Mouse (Mus musculus) E14TG2a.4 (cell line): ENCODE results near the gene C1qtnf7.

ENCODE experiments used
- H3K27me3 ChIP-seq: 2 replicates; pipeline ENCODE4 v1.6.1; 2014; ENCODE audit warnings: low read length, control low read depth; ENCODE audit not compliant: insufficient read depth
- H3K36me3 ChIP-seq: 2 replicates; pipeline ENCODE4 v1.6.1; 2014; ENCODE audit warnings: low read length, control low read depth; ENCODE audit not compliant: insufficient read depth
- H3K4me1 ChIP-seq: replicated peaks from 2 replicates; pipeline ENCODE4 v1.6.1; 2014; ENCODE audit warnings: low read depth, low read length, control low read depth
- H3K4me3 ChIP-seq: replicated peaks from 2 replicates; pipeline ENCODE4 v1.5.1; 2014; ENCODE audit warnings: mild to moderate bottlenecking, low read length
- H3K9me3 ChIP-seq: 2 replicates; pipeline ENCODE4 v1.6.1; 2014; ENCODE audit warnings: low read length, control low read depth
- CTCF ChIP-seq: conservative IDR thresholded peaks from 2 replicates; pipeline ENCODE4 v1.5.1; 2014; ENCODE audit warnings: low read length
- NANOG ChIP-seq: IDR thresholded peaks from 2 replicates; pipeline ENCODE4 v1.6.1; 2014; ENCODE audit warnings: borderline replicate concordance, low read length, mixed read lengths
- POU5F1 ChIP-seq: IDR thresholded peaks from 2 replicates; pipeline ENCODE4 v1.6.1; 2014; ENCODE audit warnings: low read length, borderline replicate concordance

The C1qtnf7 gene

DNA sequence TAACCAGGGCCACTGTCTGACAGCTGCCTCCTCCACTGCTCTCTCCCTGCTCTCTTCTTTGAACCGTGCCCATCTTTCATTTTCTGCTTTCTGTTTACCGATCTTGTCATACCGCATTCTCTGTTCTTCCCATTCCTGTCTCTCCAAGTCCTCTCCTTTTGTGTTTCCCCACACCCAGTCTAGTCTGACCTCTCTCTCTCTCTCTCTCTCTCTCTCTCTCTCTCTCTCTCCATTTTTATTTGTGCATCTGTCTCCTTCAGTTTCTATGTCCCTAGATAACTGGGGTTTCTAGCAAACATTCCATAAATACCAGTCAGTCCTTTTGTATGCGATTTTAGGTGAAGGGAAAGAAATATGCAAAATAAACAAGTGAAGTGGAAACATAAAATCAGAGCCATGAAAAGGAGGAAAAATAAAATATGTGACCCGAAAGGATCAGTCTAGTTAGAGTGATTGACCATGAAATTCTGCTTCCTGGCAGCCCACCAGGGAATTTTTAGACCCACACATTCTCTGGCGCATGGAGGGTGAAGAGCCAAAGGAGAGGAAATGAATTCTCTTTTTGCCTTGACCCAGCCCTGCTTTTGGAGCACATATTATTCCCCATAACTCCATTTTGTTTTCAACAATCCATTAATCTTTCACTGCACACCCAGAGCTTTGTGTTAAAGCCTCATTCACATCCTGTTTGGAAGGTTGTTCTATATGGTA is 11.7 kb downstream of the C1qtnf7 start:
- Histone ChIP-seq H3K36me3 (no peaks in the 10 kb centered on the region), H3K4me1 (no peaks in the 10 kb centered on the region), H3K27me3 (no peaks in the 10 kb centered on the region), H3K9me3 (no peaks in the 10 kb centered on the region), H3K4me3 (no peak overlapping the region)
- TF ChIP-seq POU5F1 (no peak), CTCF (no peak), NANOG (no peak)

DNA sequence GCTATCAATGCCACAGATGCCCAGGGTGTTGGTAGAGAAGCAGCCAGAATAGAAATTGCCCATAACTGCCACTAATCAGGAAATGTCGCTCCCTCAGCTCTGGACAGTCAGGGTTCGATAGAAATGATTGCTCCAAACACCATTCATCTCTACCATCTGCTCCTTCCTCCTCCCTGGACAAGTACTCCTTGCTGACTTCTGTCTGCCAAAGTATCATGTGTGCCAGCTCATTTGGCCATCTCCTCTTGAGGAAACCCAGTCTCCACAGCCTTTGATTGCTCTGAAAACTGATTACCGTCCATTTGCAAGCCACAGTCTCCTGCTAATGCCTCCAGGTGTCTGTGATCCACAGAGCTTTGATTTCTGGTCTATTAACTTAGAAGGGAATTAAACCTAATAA is 14.8 kb downstream of the C1qtnf7 start:
- H3K9me3 ChIP-seq = no peaks in the 10 kb centered on the region
- H3K27me3 ChIP-seq = no peaks in the 10 kb centered on the region
- H3K4me3 ChIP-seq = no peak overlapping the region
- no peaks in the 10 kb centered on the region for H3K36me3 ChIP-seq
- TF ChIP-seq POU5F1 (no peak), NANOG (no peak), CTCF (no peak)
- no peaks in the 10 kb centered on the region for H3K4me1 ChIP-seq

DNA sequence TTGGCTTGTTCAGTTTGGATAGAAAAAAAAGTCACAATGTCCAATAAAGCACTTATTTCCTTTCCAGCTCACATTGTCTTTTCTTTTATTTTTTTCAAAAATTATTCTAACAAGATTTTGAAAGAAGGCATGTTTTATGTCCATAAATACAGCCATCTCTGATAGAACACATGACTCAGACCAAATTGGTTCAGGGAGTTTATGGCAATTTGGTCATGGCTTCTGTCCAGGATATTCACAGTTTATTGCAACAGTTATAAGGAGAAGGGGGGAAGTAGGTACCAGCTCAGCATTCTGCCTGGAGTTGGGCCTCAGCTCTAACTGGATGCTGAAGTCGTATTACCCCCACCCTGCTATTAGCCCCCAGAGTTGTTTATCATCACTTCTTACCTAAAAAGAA is 15.5 kb downstream of the C1qtnf7 start:
- H3K36me3 ChIP-seq = no peaks in the 10 kb centered on the region
- TF ChIP-seq POU5F1 (no peak), CTCF (no peak), NANOG (no peak)
- no peaks in the 10 kb centered on the region for H3K9me3 ChIP-seq
- no peaks in the 10 kb centered on the region for H3K4me1 ChIP-seq
- no peak overlapping the region for H3K4me3 ChIP-seq
- no peaks in the 10 kb centered on the region for H3K27me3 ChIP-seq

DNA sequence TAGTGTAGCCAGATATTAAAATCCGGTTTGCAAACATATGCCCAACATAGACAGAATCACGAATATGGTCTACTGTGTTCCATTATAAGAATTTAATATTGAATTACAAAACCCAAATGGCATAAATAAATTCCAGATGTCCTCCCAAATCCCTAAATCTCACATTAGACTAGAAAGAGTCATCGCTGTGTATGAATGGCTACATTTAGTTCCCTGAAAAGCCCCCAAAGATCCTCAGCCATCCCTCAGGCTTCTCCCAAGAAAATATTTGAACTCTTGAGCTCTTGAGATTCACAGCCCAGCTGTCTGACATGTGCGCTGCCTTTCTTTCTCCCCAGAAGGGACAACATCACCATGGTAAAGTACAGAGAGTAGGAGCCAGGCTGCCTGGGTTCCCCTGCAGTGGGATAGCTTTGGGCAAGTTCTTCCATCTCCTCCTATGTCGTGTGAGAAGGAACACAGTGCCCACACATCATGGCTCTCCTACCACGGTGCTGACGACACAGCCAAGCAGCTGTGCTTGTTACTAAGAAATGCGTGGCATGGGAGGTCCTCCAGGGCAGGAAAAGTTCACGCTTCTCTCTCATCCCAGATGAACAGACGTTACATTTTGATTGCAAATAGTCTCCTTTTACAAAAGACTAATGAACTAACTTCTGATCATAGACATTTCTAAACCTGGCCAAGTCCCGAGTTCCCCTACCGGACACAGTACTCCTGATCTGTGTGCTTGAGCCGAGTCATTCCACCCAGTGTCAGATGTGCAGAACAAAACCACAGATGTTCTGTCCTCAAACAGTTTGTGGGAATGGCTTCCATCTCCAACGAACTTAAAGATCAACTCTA is 23.2 kb downstream of the C1qtnf7 start:
- Histone ChIP-seq H3K4me3 (no peak overlapping the region), H3K9me3 (no peaks in the 10 kb centered on the region), H3K4me1 (no peaks in the 10 kb centered on the region), H3K27me3 (no peaks in the 10 kb centered on the region), H3K36me3 (no peaks in the 10 kb centered on the region)
- TF ChIP-seq CTCF (no peak), POU5F1 (no peak), NANOG (no peak)

DNA sequence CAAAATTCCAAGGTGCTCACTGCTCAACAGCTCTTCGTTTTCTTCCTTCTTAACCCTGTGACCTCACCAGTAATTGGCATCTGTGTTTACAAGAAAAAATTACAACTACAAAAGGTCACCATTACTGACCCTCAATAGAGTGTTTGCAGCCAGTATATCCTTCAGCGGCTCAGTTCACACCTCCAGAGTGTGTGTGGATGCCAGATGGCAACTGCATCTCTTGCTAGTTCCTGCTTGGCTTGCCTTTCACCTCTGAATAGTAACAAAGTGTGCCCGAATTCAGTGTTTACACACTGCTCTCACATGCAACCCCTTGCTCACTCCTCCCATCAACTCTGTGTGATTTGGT is 23.8 kb downstream of the C1qtnf7 start:
- no peaks in the 10 kb centered on the region for H3K36me3 ChIP-seq
- no peaks in the 10 kb centered on the region for H3K9me3 ChIP-seq
- H3K4me1 ChIP-seq = no peaks in the 10 kb centered on the region
- TF ChIP-seq POU5F1 = no peak
- H3K27me3 ChIP-seq = no peaks in the 10 kb centered on the region
- no peak overlapping the region for H3K4me3 ChIP-seq

DNA sequence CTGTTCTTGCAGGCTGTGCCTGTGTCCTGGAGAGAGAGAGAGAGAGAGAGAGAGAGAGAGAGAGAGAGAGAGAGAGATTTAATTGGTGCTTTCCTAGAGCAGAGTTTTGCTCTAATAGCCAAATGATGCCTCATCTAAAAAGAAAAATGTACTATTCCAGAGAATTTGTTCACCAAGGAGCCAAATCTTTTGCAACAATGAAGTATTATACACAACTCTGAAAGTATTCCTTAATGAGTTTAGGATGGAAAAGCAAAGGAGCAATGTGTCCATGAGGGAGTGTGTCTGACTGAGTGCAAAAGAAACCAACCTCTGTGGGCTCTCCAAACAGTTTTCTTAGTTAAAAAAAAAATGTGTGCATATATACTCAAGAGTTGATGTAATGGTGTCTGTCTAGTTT is 24.5 kb downstream of the C1qtnf7 start:
- H3K4me3 ChIP-seq = no peak overlapping the region
- no peaks in the 10 kb centered on the region for H3K4me1 ChIP-seq
- no peaks in the 10 kb centered on the region for H3K9me3 ChIP-seq
- no peaks in the 10 kb centered on the region for H3K27me3 ChIP-seq
- H3K36me3 ChIP-seq = no peaks in the 10 kb centered on the region
- no peak for TF ChIP-seq CTCF
- no peak for TF ChIP-seq NANOG
- TF ChIP-seq POU5F1 = no peak

DNA sequence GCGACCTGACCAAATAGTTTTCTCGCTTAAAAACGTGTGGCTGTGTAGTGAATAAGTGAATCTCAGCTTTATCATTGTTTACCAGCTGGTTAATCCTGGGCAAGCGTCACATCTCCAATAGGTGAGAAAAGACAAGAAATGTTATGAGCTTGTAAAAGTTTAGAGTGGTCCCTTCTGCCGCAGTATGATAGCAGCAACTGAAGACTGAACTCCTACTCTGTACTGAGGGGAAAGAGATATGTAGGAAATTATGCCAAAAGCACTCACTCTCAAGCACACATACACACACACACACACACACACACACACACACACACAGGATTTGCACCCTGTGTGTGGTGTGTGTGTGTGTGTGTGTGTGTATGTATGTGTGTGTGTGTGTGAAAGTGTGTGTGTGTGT is 26.2 kb downstream of the C1qtnf7 start:
- Histone ChIP-seq H3K27me3 (no peaks in the 10 kb centered on the region), H3K4me1 (no peaks in the 10 kb centered on the region), H3K36me3 (no peaks in the 10 kb centered on the region), H3K4me3 (no peak overlapping the region), H3K9me3 (no peaks in the 10 kb centered on the region)
- TF ChIP-seq POU5F1 = no peak
- no peak for TF ChIP-seq NANOG
- TF ChIP-seq CTCF = no peak

DNA sequence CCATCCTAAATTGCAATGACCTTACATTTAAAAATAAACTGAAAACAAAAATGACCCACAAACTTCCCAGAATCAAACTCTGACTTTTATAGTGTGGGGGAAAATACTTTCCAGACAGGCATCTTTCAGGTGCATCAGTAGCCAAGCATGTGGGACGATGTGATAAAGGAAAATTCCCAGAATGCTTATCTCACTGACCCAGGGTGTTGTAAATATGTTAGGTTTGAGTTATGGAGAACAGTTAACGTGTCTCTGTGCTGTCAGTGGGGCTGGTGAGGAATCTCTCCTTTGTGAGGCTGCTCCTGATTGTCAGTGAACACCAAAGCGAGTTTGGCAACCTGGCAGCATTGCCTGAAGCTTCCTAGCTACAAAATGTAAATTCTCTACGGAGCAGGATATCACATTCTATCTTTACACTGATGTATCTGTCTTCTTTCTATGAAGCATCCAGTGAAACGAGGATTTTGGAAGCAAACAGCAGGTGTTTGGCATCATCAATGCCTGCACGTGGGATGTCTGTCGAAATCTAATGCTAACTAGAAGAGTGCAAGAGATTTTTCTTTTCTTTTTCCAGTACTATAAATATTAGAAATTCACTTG is 27.0 kb downstream of the C1qtnf7 start:
- no peaks in the 10 kb centered on the region for H3K4me1 ChIP-seq

More for the DNA sequence above, 27.0 kb downstream of the C1qtnf7 start:
- Histone ChIP-seq H3K36me3 (no peaks in the 10 kb centered on the region), H3K4me3 (no peak overlapping the region), H3K9me3 (no peaks in the 10 kb centered on the region), H3K27me3 (no peaks in the 10 kb centered on the region)
- TF ChIP-seq NANOG (no peak), CTCF (no peak), POU5F1 (no peak)
